Mouse (Mus musculus): ENCODE results near the gene Gm8890. TPM values are rescaled to one million over a fixed set of nuclear protein-coding genes. Genes with fewer than 3 reads are reported as not detected.
"Not testable (repeated sequence)": the region's sequence is repeated elsewhere in the genome, so short reads cannot be mapped to it uniquely, and the experiment has no call there.

The Gm8890 gene
- polyA plus RNA-seq (2016; fragmentation: Nextera tagmentation; extraction: Ambion mirVana), result not detected in 2 replicates

- 40% methylated on average over 1 of the region's 2 CpGs for WGBS
- not testable (repeated sequence) for DNase-seq (ENCODE audit: low spot score); H3K27ac ChIP-seq (replicated peaks); H3K4me3 ChIP-seq; H3K36me3 ChIP-seq; H3K27me3 ChIP-seq (ENCODE audit: low read depth, poor library complexity, severe bottlenecking); H3K9me3 ChIP-seq (replicated peaks); H3K4me1 ChIP-seq
These were observed at the start of gene Gm8890 for GRCm38 (mm10) chr5:11255733-11256132. Gene Gm8890, plus strand, starts transcription at chr5:11256033.

GRCm38 (mm10) chr5:11256221-11256620, 388 bp downstream of the Gm8890 start:
- WGBS, result 92% methylated on average over 1 of the region's 1 CpGs
- not testable (repeated sequence) for H3K4me3 ChIP-seq; H3K9me3 ChIP-seq (replicated peaks); H3K4me1 ChIP-seq; H3K27ac ChIP-seq (replicated peaks); H3K27me3 ChIP-seq (ENCODE audit: low read depth, poor library complexity, severe bottlenecking); H3K36me3 ChIP-seq; DNase-seq (ENCODE audit: low spot score)

Other genes starting within 250 kb of the Gm8890 start
- not detected in 2 replicates for gene Gm8879, start 128.4 kb upstream of the Gm8890 start, polyA plus RNA-seq (2016; fragmentation: Nextera tagmentation; extraction: Ambion mirVana)
- gene Gm5861, start 73.0 kb upstream of the Gm8890 start, polyA plus RNA-seq (2016; fragmentation: Nextera tagmentation; extraction: Ambion mirVana), result not detected in 2 replicates
- not detected in 2 replicates for gene Speer1, start 85.5 kb downstream of the Gm8890 start, polyA plus RNA-seq (2016; fragmentation: Nextera tagmentation; extraction: Ambion mirVana)
- not detected in 2 replicates for gene Gm8897, start 160.4 kb downstream of the Gm8890 start, polyA plus RNA-seq (2016; fragmentation: Nextera tagmentation; extraction: Ambion mirVana)
- gene Gm8906, start 246.7 kb downstream of the Gm8890 start, polyA plus RNA-seq (2016; fragmentation: Nextera tagmentation; extraction: Ambion mirVana), result not detected in 2 replicates